Mouse (Mus musculus): ENCODE results near the gene Flt4.
"Not testable (repeated sequence)": the region's sequence is repeated elsewhere in the genome, so short reads cannot be mapped to it uniquely, and the experiment has no call there.

DNA sequence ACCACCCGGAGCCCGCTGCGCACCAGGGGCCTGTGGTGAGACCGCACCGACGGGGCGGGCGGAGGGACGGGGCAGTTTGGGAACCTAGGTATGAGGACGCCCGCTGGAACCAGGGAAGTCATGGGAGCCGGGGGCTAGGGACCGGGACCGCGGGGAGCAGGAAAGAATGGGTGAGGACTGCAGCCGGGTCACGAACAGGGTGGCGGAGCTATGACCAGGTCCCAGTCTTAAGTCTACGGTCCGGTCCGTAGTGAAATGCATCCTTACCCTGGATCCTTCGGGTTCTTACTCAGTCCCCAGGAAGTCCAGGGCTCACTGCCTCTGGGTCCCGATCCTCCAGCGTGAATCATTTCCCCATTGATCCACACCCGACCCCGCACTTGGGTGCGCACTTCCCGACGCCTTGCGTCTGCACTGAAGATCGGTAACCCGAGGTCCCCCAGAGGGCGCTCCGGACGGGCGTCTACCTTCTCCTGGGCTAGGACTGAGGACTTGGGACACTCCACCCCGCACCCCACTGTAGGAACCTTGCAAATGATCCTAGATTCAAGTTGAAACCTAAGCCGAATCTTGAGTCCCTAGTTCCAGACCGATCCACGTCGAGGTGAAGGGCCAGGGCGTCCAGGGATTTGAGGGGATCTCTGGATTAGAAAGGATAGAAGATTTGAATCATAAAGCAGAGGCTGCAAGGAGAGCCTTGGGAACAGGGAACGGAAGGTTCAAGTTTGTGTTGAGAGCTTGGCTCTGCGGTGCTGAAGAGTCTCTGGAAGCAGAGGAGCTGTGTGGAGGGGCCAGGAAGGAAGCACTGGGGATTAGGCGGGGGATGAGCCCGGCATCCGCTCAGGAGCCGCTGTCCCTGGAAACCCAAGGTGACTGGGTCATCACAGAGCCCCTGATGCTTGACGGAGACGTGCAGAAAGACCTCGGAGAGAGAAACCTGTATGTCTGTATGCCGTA is 1.1 kb downstream of the Flt4 start:
- not testable (repeated sequence) for TF ChIP-seq CTCF, EP300 (IDR thresholded peaks at IDR 0.05; ENCODE audit: low read depth)
